Mouse (Mus musculus): ENCODE measurements around the gene Enox1. TPM values are rescaled to one million over a fixed set of nuclear protein-coding genes. Genes with fewer than 3 reads are reported as not detected.

The Enox1 gene
- total RNA-seq, 1 experiment from 2014 or later, result not detected

GRCm38 (mm10) chr14:77484951-77485447, 328.4 kb downstream of the Enox1 start:
- no peak for ATAC-seq (replicated peaks; ENCODE audit: low read depth, poor library complexity, severe bottlenecking)

GRCm38 (mm10) chr14:77490699-77491098, 334.1 kb downstream of the Enox1 start:
- no peak for ATAC-seq (replicated peaks; ENCODE audit: low read depth, poor library complexity, severe bottlenecking)

GRCm38 (mm10) chr14:77491731-77492130, 335.2 kb downstream of the Enox1 start:
- ATAC-seq (replicated peaks; ENCODE audit: low read depth, poor library complexity, severe bottlenecking), result no peak

GRCm38 (mm10) chr14:77499996-77500581, 343.5 kb downstream of the Enox1 start:
- ATAC-seq (replicated peaks; ENCODE audit: low read depth, poor library complexity, severe bottlenecking), result peak; percentile 43; the same call in 1 of the 2 replicates

GRCm38 (mm10) chr14:77504458-77505135, 348.0 kb downstream of the Enox1 start:
- ATAC-seq (replicated peaks; ENCODE audit: low read depth, poor library complexity, severe bottlenecking), result peak; percentile 92

GRCm38 (mm10) chr14:77506341-77506740, 349.8 kb downstream of the Enox1 start:
- peak; percentile 42 for ATAC-seq (replicated peaks; ENCODE audit: low read depth, poor library complexity, severe bottlenecking)

GRCm38 (mm10) chr14:77508036-77508435, 351.5 kb downstream of the Enox1 start:
- no peak for ATAC-seq (replicated peaks; ENCODE audit: low read depth, poor library complexity, severe bottlenecking)

GRCm38 (mm10) chr14:77509042-77509441, 352.5 kb downstream of the Enox1 start:
- no peak for ATAC-seq (replicated peaks; ENCODE audit: low read depth, poor library complexity, severe bottlenecking)

GRCm38 (mm10) chr14:77509924-77510323, 353.4 kb downstream of the Enox1 start:
- no peak for ATAC-seq (replicated peaks; ENCODE audit: low read depth, poor library complexity, severe bottlenecking)

GRCm38 (mm10) chr14:77511137-77511870, 354.7 kb downstream of the Enox1 start:
- ATAC-seq (replicated peaks; ENCODE audit: low read depth, poor library complexity, severe bottlenecking), result peak; percentile 97

- ATAC-seq (replicated peaks; ENCODE audit: low read depth, poor library complexity, severe bottlenecking), result no peak
Measured at GRCm38 (mm10) chr14:77518017-77518416, 361.5 kb downstream of the Enox1 start.

GRCm38 (mm10) chr14:77518941-77519695, 362.6 kb downstream of the Enox1 start:
- peak; percentile 89 for ATAC-seq (replicated peaks; ENCODE audit: low read depth, poor library complexity, severe bottlenecking)

- ATAC-seq (replicated peaks; ENCODE audit: low read depth, poor library complexity, severe bottlenecking), result no peak
Measured at GRCm38 (mm10) chr14:77519701-77520100, 363.1 kb downstream of the Enox1 start.

- ATAC-seq (replicated peaks; ENCODE audit: low read depth, poor library complexity, severe bottlenecking), result peak; percentile 91
Measured at GRCm38 (mm10) chr14:77524303-77524702, 367.7 kb downstream of the Enox1 start.

- ATAC-seq (replicated peaks; ENCODE audit: low read depth, poor library complexity, severe bottlenecking), result peak; percentile 54
Measured at GRCm38 (mm10) chr14:77526262-77526661, 369.7 kb downstream of the Enox1 start.

- ATAC-seq (replicated peaks; ENCODE audit: low read depth, poor library complexity, severe bottlenecking), result no peak
Measured at GRCm38 (mm10) chr14:77529201-77529600, 372.6 kb downstream of the Enox1 start.

- ATAC-seq (replicated peaks; ENCODE audit: low read depth, poor library complexity, severe bottlenecking), result no peak
Measured at GRCm38 (mm10) chr14:77529621-77530020, 373.1 kb downstream of the Enox1 start.

- peak; percentile 85 for ATAC-seq (replicated peaks; ENCODE audit: low read depth, poor library complexity, severe bottlenecking)
Measured at GRCm38 (mm10) chr14:77533638-77534037, 377.1 kb downstream of the Enox1 start.

GRCm38 (mm10) chr14:77534120-77534519, 377.6 kb downstream of the Enox1 start:
- no peak for ATAC-seq (replicated peaks; ENCODE audit: low read depth, poor library complexity, severe bottlenecking)

GRCm38 (mm10) chr14:77536592-77536991, 380.0 kb downstream of the Enox1 start:
- 0 out of 2 replicates have a peak, but pooled peaks have one; percentile 20 for ATAC-seq (replicated peaks; ENCODE audit: low read depth, poor library complexity, severe bottlenecking)
